8 mouse cellular contexts compared by ENCODE assay signal in the genomic region with DNA sequence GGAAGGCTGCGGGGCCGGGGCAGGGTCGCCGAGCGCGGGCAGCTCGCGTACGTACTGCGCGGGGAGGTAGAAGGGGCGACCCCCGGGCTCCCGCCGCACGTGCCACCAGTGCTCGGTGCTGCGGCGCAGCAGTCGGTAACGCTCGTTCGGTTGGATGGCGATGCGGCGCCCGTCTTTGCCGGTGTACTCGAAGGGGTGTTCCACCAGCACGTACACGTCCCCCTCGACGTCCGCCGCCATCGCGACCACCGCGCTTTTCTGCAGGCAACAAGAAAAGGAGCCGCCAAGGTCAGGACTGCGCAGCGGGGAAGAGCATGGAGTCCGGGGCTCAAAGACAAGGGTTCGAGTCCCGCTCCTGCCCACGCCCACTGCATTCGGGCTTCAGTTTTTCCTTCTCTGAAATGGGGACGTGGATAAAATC. TPM values are rescaled to one million over a fixed set of nuclear protein-coding genes. Genes with fewer than 3 reads are reported as not detected.
A peak's percentile ranks its signal among the peaks of the same experiment; 100 is the strongest.
DNase-seq lines count a peak whose midpoint lies in the region; ATAC-seq and TF ChIP-seq lines count a peak whose summit lies in the region.

No protein-coding gene starts in this region.

- H3K4me3 ChIP-seq in spleen, adult 2 months (ENCODE audit: extremely low read depth, insufficient read depth, insufficient read length) = peak overlapping the region; percentile 58; the same call in 1 of the 2 replicates
- H3K4me3 ChIP-seq in intestine, postnatal 0 days (ENCODE audit: low read depth, low read length) = peak overlapping the region; percentile 49
- peak overlapping the region; percentile 47 for H3K4me3 ChIP-seq in neural tube, embryonic 15.5 days (replicated peaks)

- WGBS in spleen, adult 2 months = 12% methylated on average over 48 of the region's 48 CpGs
- WGBS in intestine, postnatal 0 days = 3% methylated on average over 47 of the region's 48 CpGs
- 2% methylated on average over 48 of the region's 48 CpGs for WGBS in neural tube, embryonic 15.5 days

- no peaks in the 10 kb centered on the region for H3K36me3 ChIP-seq in spleen, adult 2 months (ENCODE audit: control insufficient read depth, insufficient read depth, low read length)
- H3K36me3 ChIP-seq in intestine, postnatal 0 days (ENCODE audit: control insufficient read depth, insufficient read depth) = no peaks in the 10 kb centered on the region
- H3K36me3 ChIP-seq in neural tube, embryonic 15.5 days = no peaks in the 10 kb centered on the region; the same call in 1 of the 2 replicates

- H3K9me3 ChIP-seq in intestine, postnatal 0 days (ENCODE audit: control insufficient read depth) = no peaks in the 10 kb centered on the region
- H3K9me3 ChIP-seq in neural tube, embryonic 15.5 days (replicated peaks) = no peaks in the 10 kb centered on the region

- H3K9ac ChIP-seq in intestine, postnatal 0 days (ENCODE audit: low read depth, low read length) = peak overlapping the region; percentile 57
- peak overlapping the region; percentile 47 for H3K9ac ChIP-seq in neural tube, embryonic 15.5 days (replicated peaks)

- H3K27me3 ChIP-seq in spleen, adult 2 months (ENCODE audit: control insufficient read depth, insufficient read depth, low read length) = peaks cover 2% of the 10 kb centered on the region; the same call in 1 of the 2 replicates
- peaks cover 3% of the 10 kb centered on the region; the same call in 1 of the 2 replicates for H3K27me3 ChIP-seq in intestine, postnatal 0 days (replicated peaks; ENCODE audit: control insufficient read depth, insufficient read depth, low read length)
- peaks cover 98% of the 10 kb centered on the region for H3K27me3 ChIP-seq in neural tube, embryonic 15.5 days (replicated peaks)

- peaks cover 34% of the 10 kb centered on the region for H3K4me1 ChIP-seq in spleen, adult 2 months (ENCODE audit: control insufficient read depth, insufficient read depth, insufficient read length)
- H3K4me1 ChIP-seq in intestine, postnatal 0 days (replicated peaks; ENCODE audit: control insufficient read depth, insufficient read depth, low read length) = peaks cover 22% of the 10 kb centered on the region; the same call in 1 of the 2 replicates
- H3K4me1 ChIP-seq in neural tube, embryonic 15.5 days = peaks cover 58% of the 10 kb centered on the region

- intact Hi-C loops in left cerebral cortex, postnatal 4 days (cut with DNase I) = no loop called here

- peak overlapping the region; percentile 22; the same call in 1 of the 2 replicates for H3K27ac ChIP-seq in spleen, adult 2 months (ENCODE audit: insufficient read depth, low read length)
- H3K27ac ChIP-seq in intestine, postnatal 0 days (ENCODE audit: low read depth, low read length) = peak overlapping the region; percentile 41; the same call in 1 of the 2 replicates
- no peak overlapping the region for H3K27ac ChIP-seq in neural tube, embryonic 15.5 days (replicated peaks)

- TF ChIP-seq POLR2A in spleen, adult 2 months (IDR thresholded peaks at IDR 0.05; ENCODE audit: low read depth, low read length) = no peak

- ATAC-seq in intestine, postnatal 0 days = no peak
- no peak for ATAC-seq in neural tube, embryonic 15.5 days (ENCODE audit: low FRiP score)

- peak; percentile 36 to 37 for DNase-seq in cerebellum, postnatal 10 days
- no peak for DNase-seq in cerebellum, adult 9-11 months
- DNase-seq in spleen, adult 2 months (ENCODE audit: low read depth in 1 of 2, low spot score in 2 of 2) = no peak
- DNase-seq in spleen, postnatal 36 days (ENCODE audit: low spot score in 2 of 2) = no peak
- DNase-seq in adrenal gland, postnatal 4 days (ENCODE audit: low spot score in 2 of 2) = no peak
- no peak for DNase-seq in left cerebral cortex, postnatal 4 days

- no peak for TF ChIP-seq CTCF in spleen, adult 2 months (IDR thresholded peaks at IDR 0.05; ENCODE audit: extremely low read depth, insufficient read depth, insufficient read length, insufficient replicate concordance)
- no peak for TF ChIP-seq CTCF in intestine, postnatal 0 days (IDR thresholded peaks at IDR 0.05; ENCODE audit: low read depth)

- peak overlapping the region; percentile 91 for H3K4me2 ChIP-seq in intestine, postnatal 0 days (replicated peaks; ENCODE audit: low read depth)
- peak overlapping the region; percentile 64 for H3K4me2 ChIP-seq in neural tube, embryonic 15.5 days

RNA-seq across cellular contexts. Expression of gene Arhgap27, which starts 2.8 kb away (rescaled TPM):
- 90.0 and 101 TPM in 2 replicates for polyA plus RNA-seq in spleen, adult 2 months (2012; rRNA removed)
- polyA plus RNA-seq in intestine, postnatal 0 days (2015; fragmentation: Nextera tagmentation; extraction: Ambion mirVana) = 16.9 and 18.7 TPM in 2 replicates
- polyA plus RNA-seq in neural tube, embryonic 15.5 days (2015; fragmentation: Nextera tagmentation; extraction: Ambion mirVana) = 6.3 and 8.3 TPM in 2 replicates
- total RNA-seq in adrenal gland, postnatal 4 days (2021) = 10 to 100 TPM; 21.0 to 22.3 TPM
- 1 to 10 TPM; 4.7 to 5.1 TPM for total RNA-seq in left cerebral cortex, postnatal 4 days (2021)

RNA-seq across cellular contexts. Expression of gene Plekhm1, which starts 51.8 kb away (rescaled TPM):
- 26.8 and 27.5 TPM in 2 replicates for polyA plus RNA-seq in spleen, adult 2 months (2012; rRNA removed)
- 4.7 and 5.2 TPM in 2 replicates for polyA plus RNA-seq in intestine, postnatal 0 days (2015; fragmentation: Nextera tagmentation; extraction: Ambion mirVana)
- polyA plus RNA-seq in neural tube, embryonic 15.5 days (2015; fragmentation: Nextera tagmentation; extraction: Ambion mirVana) = 8.2 and 8.9 TPM in 2 replicates
- 10 to 100 TPM; 18.0 TPM for total RNA-seq in adrenal gland, postnatal 4 days (2021)
- 10 to 100 TPM; 13.8 to 14.8 TPM for total RNA-seq in left cerebral cortex, postnatal 4 days (2021)

Comparison
In these comparisons a context has a peak if more than half of its experiments do, and no peak if none do; other contexts are left out.
1. DNase-seq: peak in cerebellum, postnatal 10 days (2 of 2); none in cerebellum, adult 9-11 months (single experiment), spleen, adult 2 months (0 of 2), spleen, postnatal 36 days (0 of 2), adrenal gland, postnatal 4 days (0 of 2) and left cerebral cortex, postnatal 4 days (single experiment).
2. Peak in every context shown above with its lines, with median percentiles within 50 percentile points of each other: H3K4me3 ChIP-seq.